Mouse (Mus musculus) kidney, adult 2 months (tissue): ENCODE measurements at regions not wholly inside any gene's neighbourhood (a gene's known extent, or its start where the extent isn't known, plus 50 kb on each side); places are given as distances from the start of the nearest gene placed in this dataset.

ENCODE experiments used
- DNase-seq: peaks from one replicate; pipeline ENCODE4 v3.0.0; 2021
- H3K27ac ChIP-seq: fragments of 200-500 bp; 2 replicates; pipeline ENCODE4 v1.5.1; 2012; ENCODE audit warnings: low read depth, low read length, control low read depth, inconsistent platforms; ENCODE audit not compliant: insufficient read depth
- H3K27me3 ChIP-seq: fragments of 200-500 bp; replicated peaks from 2 replicates; pipeline ENCODE4 v1.6.1; 2012; ENCODE audit warnings: mild to moderate bottlenecking, moderate library complexity, low read length, inconsistent platforms; ENCODE audit not compliant: control insufficient read depth, insufficient read depth
- H3K36me3 ChIP-seq: fragments of 200-500 bp; 2 replicates; pipeline ENCODE4 v1.6.1; 2012; ENCODE audit warnings: mild to moderate bottlenecking, moderate library complexity, low read length, inconsistent platforms; ENCODE audit not compliant: control insufficient read depth, insufficient read depth
- H3K4me1 ChIP-seq: fragments of 200-500 bp; 2 replicates; pipeline ENCODE4 v1.6.1; 2011; ENCODE audit warnings: low read length; ENCODE audit not compliant: control insufficient read depth, insufficient read depth
- H3K4me3 ChIP-seq: fragments of 200-500 bp; 2 replicates; pipeline ENCODE4 v1.5.1; 2011; ENCODE audit warnings: mild to moderate bottlenecking, low read depth, low read length, control low read depth; ENCODE audit not compliant: insufficient read depth
- CTCF ChIP-seq: fragments of 200-500 bp; conservative IDR thresholded peaks from 2 replicates; pipeline ENCODE4 v1.5.1; 2011; ENCODE audit warnings: low read depth, mild to moderate bottlenecking, control low read depth, low read length, moderate library complexity, mixed read lengths; ENCODE audit not compliant: insufficient read depth, insufficient read length
- POLR2A ChIP-seq: fragments of 200-500 bp; IDR thresholded peaks from one replicate; pipeline ENCODE4 v1.6.1; 2011; ENCODE audit warnings: low read depth, low read length, control low read depth
- WGBS: fragments of 180-500 bp; shearing (Covaris S2); methylation state at CpG from one replicate; pipeline ENCODE4 v1.1.7; 2018; 5-methylcytosine and 5-hydroxymethylcytosine counted together

DNA sequence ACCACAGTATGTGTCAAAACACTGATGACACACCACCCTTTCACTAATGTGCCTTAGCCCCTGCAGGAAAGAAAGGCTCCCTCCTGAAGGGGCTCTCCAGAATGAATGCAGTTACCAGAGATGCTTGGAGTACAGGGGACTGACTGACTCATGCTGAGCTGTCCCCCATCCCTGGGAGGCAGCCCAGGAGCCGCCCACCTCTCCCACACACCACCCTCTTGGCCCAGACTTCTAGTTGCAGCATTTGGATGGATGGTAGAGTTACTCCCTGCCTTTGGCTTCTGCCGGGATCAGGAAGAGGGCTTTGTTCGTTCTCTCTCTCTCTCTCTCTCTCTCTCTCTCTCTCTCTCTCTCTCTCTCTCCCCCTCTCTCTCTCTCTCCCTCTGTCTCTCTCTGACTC lies 53.4 kb upstream of the Jun start:
- Histone ChIP-seq H3K27me3 (no peaks in the 10 kb centered on the region), H3K4me3 (no peak overlapping the region), H3K36me3 (no peaks in the 10 kb centered on the region), H3K27ac (no peak overlapping the region), H3K4me1 (peaks cover 8% of the 10 kb centered on the region; the same call in 1 of the 2 replicates)
- TF ChIP-seq POLR2A (no peak), CTCF (no peak)
- 45% methylated on average over 3 of the region's 3 CpGs for WGBS
- no peak for DNase-seq

DNA sequence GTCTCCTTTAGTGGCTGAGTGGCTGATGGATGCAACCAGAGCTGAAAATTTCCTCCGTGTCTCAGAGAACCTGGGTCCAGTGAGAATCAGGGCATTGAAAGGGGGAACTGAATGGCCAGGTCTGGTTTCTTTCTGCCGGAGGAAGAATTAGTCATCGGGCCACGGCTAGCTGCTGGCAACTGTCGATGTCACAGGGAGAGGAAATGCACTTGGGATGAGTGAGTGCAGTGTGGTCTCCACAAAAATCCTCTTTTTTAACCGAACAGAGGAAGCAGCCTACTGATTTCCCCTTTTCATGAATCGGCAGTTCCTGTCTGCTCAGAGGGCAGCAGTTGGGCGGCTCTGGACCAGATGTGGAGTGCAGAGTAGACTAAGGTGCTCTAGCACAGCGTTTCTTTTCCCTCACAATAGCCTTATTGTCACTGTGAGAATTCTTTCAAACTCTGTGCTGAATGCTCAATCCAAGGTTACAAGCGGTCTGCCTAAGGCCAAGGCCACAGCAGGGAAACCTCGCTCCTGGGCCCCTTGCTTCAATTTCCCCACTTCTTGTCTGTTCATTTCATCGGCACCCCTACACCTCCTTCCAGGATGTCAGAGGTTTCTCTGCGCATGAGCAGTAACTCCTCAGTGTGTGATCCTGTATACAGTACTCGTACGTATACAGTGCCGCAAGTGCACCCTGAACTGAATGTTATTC lies 54.1 kb upstream of the Jun start:
- WGBS: 40% methylated on average over 16 of the region's 16 CpGs
- DNase-seq: peak; percentile 64
- TF ChIP-seq POLR2A (no peak), CTCF (no peak)

DNA sequence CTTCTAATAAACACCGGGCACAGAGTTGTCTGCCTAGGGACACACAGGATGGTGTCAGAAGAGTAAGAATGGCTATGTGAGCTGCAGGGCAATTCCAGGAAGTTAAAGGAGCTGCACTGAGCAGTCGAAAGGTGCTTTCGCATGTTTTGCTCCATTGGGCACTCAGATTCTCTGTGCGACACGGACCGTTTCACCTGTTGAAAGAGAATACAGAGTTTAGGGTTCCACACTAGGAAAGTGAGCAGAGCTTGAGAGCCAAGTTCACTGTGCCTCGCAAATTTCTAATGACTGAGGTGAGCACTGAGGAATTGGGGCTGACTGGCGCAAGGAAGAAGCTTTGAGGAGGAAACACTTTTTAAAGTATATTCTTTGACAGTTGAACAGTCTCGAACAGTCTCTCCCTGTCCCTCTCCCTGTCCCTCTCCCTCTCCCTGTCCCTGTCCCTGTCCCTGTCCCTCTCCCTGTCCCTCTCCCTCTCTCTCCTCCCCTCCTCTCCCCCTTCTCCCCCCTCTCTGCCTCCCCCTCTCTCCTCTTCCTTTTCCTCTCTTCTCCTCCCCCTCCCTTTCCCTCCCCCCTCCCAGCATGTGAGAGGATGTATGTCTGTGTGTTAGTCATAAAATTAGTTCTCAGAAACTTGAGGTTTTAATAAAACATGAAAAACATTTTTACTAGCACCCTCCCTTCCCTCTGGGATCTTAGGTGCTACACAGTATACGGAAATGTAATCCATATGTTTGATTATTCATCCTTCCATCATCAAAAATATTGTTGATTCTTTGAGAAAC lies 55.1 kb upstream of the Jun start:
- DNase-seq: peak; percentile 32
- TF ChIP-seq POLR2A (no peak), CTCF (no peak)
- Histone ChIP-seq H3K4me1 (peaks cover 8% of the 10 kb centered on the region; the same call in 1 of the 2 replicates), H3K27ac (no peak overlapping the region), H3K36me3 (no peaks in the 10 kb centered on the region), H3K4me3 (no peak overlapping the region), H3K27me3 (no peaks in the 10 kb centered on the region)
- 33% methylated on average over 10 of the region's 10 CpGs for WGBS

More for the DNA sequence above, 54.1 kb upstream of the Jun start:
- Histone ChIP-seq H3K4me3 (no peak overlapping the region), H3K27me3 (no peaks in the 10 kb centered on the region), H3K36me3 (no peaks in the 10 kb centered on the region), H3K4me1 (peaks cover 8% of the 10 kb centered on the region; the same call in 1 of the 2 replicates), H3K27ac (peak overlapping the region; percentile 39; the same call in 1 of the 2 replicates)

DNA sequence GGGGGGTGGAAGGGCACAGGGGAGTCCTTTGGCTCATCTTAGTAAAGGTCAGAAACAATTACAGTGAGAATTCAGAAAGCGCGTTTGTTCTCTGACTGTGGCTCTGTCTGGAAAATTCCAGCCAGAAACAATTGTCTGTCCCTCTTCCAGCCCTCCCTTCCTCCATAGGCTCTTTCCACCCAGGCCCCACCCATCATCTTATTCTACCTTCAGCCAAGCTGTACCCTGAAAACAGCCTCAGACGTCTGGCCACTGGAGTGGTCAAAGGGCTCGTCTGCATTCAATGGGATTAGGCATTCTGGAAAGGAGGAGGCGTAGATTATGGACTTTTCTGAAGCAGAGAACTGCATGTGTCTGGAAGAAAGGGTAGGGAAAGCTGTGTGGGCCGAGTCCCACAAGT lies 56.8 kb upstream of the Jun start:
- WGBS: 68% methylated on average over 6 of the region's 6 CpGs
- Histone ChIP-seq H3K27ac (no peak overlapping the region), H3K4me3 (no peak overlapping the region), H3K4me1 (peaks cover 8% of the 10 kb centered on the region; the same call in 1 of the 2 replicates), H3K27me3 (no peaks in the 10 kb centered on the region), H3K36me3 (no peaks in the 10 kb centered on the region)
- no peak for TF ChIP-seq CTCF
- no peak for TF ChIP-seq POLR2A
- peak; percentile 29 for DNase-seq

DNA sequence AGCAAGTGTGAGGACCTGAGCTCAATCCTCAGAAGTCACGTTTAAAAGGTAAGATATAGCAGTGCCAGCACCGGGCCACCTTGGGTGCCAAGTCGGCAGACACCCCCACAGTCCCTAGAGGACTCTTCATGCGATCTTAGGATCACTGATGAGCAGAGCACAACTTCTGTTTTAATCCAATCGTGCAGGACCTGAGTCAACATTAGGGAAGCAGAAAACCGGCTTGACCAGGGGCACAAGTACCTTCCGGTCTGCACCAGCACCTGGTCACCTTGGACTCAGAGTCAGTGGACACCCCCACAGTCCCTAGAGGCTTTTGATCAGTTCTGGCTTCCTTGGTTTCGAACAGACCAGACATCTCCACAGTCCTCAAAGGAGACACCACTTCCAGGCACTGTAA lies 58.8 kb upstream of the Jun start:
- TF ChIP-seq CTCF (no peak), POLR2A (no peak)
- no peaks in the 10 kb centered on the region for H3K27me3 ChIP-seq
- 83% methylated on average over 8 of the region's 8 CpGs for WGBS

DNA sequence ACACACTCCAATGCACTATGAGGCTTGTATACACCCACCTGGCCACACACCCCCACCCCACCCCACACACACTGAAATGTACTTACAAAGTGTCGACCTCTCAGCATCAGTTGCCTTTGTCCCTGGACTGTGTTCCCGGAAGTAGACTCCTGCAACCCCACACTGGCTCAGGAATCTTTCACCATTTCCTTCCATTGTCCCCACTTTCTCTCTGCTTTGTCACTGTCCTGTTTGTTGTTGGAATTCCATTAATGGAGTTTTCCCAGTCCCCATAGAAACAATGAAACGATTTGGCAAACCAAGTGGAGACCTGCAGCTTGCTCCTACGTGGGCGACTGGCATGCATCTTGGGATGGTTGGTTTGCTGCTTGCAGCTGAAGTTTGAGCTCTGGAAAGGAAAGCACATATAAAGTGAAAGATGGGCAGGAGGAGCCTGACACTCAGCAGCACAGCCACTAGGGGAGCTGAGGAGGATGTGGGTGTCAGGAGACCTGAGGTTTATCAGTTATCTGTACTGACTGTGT lies 65.2 kb upstream of the Jun start:
- H3K27ac ChIP-seq: no peak overlapping the region
- TF ChIP-seq POLR2A (no peak), CTCF (peak; percentile 40)
- H3K4me3 ChIP-seq: no peak overlapping the region
- 57% methylated on average over 5 of the region's 5 CpGs for WGBS
- H3K27me3 ChIP-seq: no peaks in the 10 kb centered on the region
- no peaks in the 10 kb centered on the region for H3K4me1 ChIP-seq
- no peaks in the 10 kb centered on the region for H3K36me3 ChIP-seq
- no peak for DNase-seq

More for the DNA sequence above, 58.8 kb upstream of the Jun start:
- peaks cover 8% of the 10 kb centered on the region; the same call in 1 of the 2 replicates for H3K4me1 ChIP-seq
- H3K27ac ChIP-seq: no peak overlapping the region
- H3K4me3 ChIP-seq: no peak overlapping the region
- H3K36me3 ChIP-seq: no peaks in the 10 kb centered on the region
- DNase-seq: no peak

DNA sequence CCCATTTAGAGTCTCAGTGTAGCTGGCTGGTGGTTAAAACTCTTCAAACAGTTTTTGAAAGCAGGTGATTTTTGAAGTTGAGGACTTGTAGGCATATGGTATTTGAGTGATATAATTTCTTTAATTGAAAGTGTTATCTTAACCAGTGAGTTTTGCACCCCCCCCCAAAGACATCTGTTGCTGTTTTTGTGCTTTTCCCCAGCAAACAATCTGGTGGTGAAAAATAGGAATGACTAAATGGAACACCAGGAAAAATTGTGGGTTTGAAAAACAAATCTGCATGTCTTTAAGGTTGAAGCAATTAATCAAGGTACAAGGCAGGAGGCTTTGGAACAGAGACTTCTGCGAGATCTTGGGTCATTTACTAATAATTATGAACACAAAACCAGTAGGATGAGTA lies 68.9 kb upstream of the Jun start:
- H3K27ac ChIP-seq: no peak overlapping the region
- no peaks in the 10 kb centered on the region for H3K4me1 ChIP-seq
- no peak overlapping the region for H3K4me3 ChIP-seq
- H3K27me3 ChIP-seq: no peaks in the 10 kb centered on the region
- WGBS: 98% methylated on average over 1 of the region's 1 CpGs
- no peak for DNase-seq
- H3K36me3 ChIP-seq: no peaks in the 10 kb centered on the region
- TF ChIP-seq CTCF: no peak
- TF ChIP-seq POLR2A: no peak
